Mouse (Mus musculus) liver, embryonic 14.5 days (tissue): Measurements from ENCODE around the gene Rmnd5a. TPM values are rescaled to one million over a fixed set of nuclear protein-coding genes. Genes with fewer than 3 reads are reported as not detected.

Source experiments
- ATAC-seq: fragments of 200-750 bp; cut with Nextera tagmentation; 2 replicates; pipeline ENCODE4 v1.8.0; 2017; ENCODE audit warnings: moderate number of reproducible peaks, mild to moderate bottlenecking, moderate library complexity; ENCODE audit not compliant: insufficient read depth
- DNase-seq, 3 experiments: peaks; one replicate each; pipeline ENCODE4 v3.0.0-alpha.2; 2012 to 2013; ENCODE audit warnings: low read depth in 3 of 3, low spot score in 3 of 3
- H3K27ac ChIP-seq: fragments of 300-500 bp; sonication (generic); 2 replicates; pipeline ENCODE4 v1.5.1; 2014; ENCODE audit warnings: moderate library complexity, mild to moderate bottlenecking, control low read depth, inconsistent platforms
- H3K27me3 ChIP-seq: fragments of 300-500 bp; sonication (generic); 2 replicates; pipeline ENCODE4 v1.6.1; 2014; ENCODE audit warnings: mild to moderate bottlenecking, low read length, moderate library complexity; ENCODE audit not compliant: control insufficient read depth, insufficient read depth
- H3K36me3 ChIP-seq: fragments of 300-500 bp; sonication (generic); replicated peaks from 2 replicates; pipeline ENCODE4 v1.6.1; 2014; ENCODE audit warnings: low read depth; ENCODE audit not compliant: control insufficient read depth, insufficient read depth
- H3K4me1 ChIP-seq, 2 experiments: fragments of 200-500 bp in 1 of 2; fragments of 300-500 bp in 1 of 2; sonication (generic) in 1 of 2; replicated peaks; 2 replicates each; pipeline ENCODE4 v1.6.1; 2012 to 2014; ENCODE audit warnings: antibody characterized with exemption in 1 of 2, inconsistent platforms in 1 of 2, low read length in 1 of 2; ENCODE audit not compliant: control insufficient read depth in 2 of 2, insufficient read depth in 2 of 2
- H3K4me2 ChIP-seq: fragments of 300-500 bp; sonication (generic); 2 replicates; pipeline ENCODE4 v1.6.1; 2014; ENCODE audit warnings: low read depth, mild to moderate bottlenecking, control low read depth, moderate library complexity
- H3K4me3 ChIP-seq, 2 experiments: fragments of 200-500 bp in 1 of 2; fragments of 300-500 bp in 1 of 2; sonication (generic) in 1 of 2; 2 replicates each; pipeline ENCODE4 v1.5.1; 2012 to 2014; ENCODE audit warnings: low read depth in 2 of 2, low read length in 2 of 2, mild to moderate bottlenecking in 2 of 2, control low read depth in 1 of 2, inconsistent platforms in 1 of 2, moderate library complexity in 1 of 2; ENCODE audit not compliant: insufficient read depth in 1 of 2
- H3K9ac ChIP-seq: fragments of 300-500 bp; sonication (generic); replicated peaks from 2 replicates; pipeline ENCODE4 v1.6.1; 2014; ENCODE audit warnings: mild to moderate bottlenecking, control low read depth, moderate library complexity
- H3K9me3 ChIP-seq: fragments of 300-500 bp; sonication (generic); 2 replicates; pipeline ENCODE4 v1.6.1; 2016; ENCODE audit warnings: low read length, mixed read lengths; ENCODE audit not compliant: control insufficient read depth
- CTCF ChIP-seq: IDR thresholded peaks from 2 replicates; pipeline ENCODE4 v1.5.1; 2016; ENCODE audit warnings: antibody characterized with exemption, low read depth, control low read depth
- EP300 ChIP-seq: IDR thresholded peaks from 2 replicates; pipeline ENCODE4 v1.6.1; 2016; ENCODE audit warnings: antibody characterized with exemption, low read depth
- WGBS: fragments of 180-500 bp; shearing (Covaris S2); extraction: QIAGEN DNeasy Blood & Tissue Kit; methylation state at CpG from one replicate; pipeline ENCODE4 v1.1.7; 2014; ENCODE audit not compliant: insufficient replicate concordance; 5-methylcytosine and 5-hydroxymethylcytosine counted together
- polyA plus RNA-seq, 2 experiments: library from polyadenylated mRNA; depleted of rRNA in 1 of 2; stranded (reverse) in 1 of 2; unstranded in 1 of 2; fragments of >200 nt; fragmentation: Nextera tagmentation in 1 of 2; extraction: Ambion mirVana in 1 of 2; gene quantifications; 2 replicates each; pipeline versions ENCODE4 v1.2.1 to v1.2.3; 2012 to 2014

Gene Rmnd5a
- polyA plus RNA-seq, 2 experiments, result 4.5 to 14.8 TPM

- WGBS, result 57% methylated on average over 2 of the region's 2 CpGs
- H3K4me2 ChIP-seq, result no peak overlapping the region
- ATAC-seq, result no peak
- H3K9ac ChIP-seq, result no peak overlapping the region
- H3K27ac ChIP-seq, result no peak overlapping the region
- no peak overlapping the region for H3K4me3 ChIP-seq
- H3K4me1 ChIP-seq, result no peaks in the 10 kb centered on the region
- H3K36me3 ChIP-seq, result no peaks in the 10 kb centered on the region
- no peaks in the 10 kb centered on the region for H3K9me3 ChIP-seq
- DNase-seq, result no peak
- no peak for TF ChIP-seq CTCF
- no peak for TF ChIP-seq EP300
- no peaks in the 10 kb centered on the region for H3K27me3 ChIP-seq
These were observed 65.5 kb downstream of the Rmnd5a start for GRCm38 (mm10) chr6:71374921-71375320.

- Histone ChIP-seq H3K4me1 (no peaks in the 10 kb centered on the region), H3K4me3 (no peak overlapping the region), H3K9ac (no peak overlapping the region), H3K36me3 (no peaks in the 10 kb centered on the region), H3K9me3 (no peaks in the 10 kb centered on the region), H3K27me3 (no peaks in the 10 kb centered on the region), H3K27ac (no peak overlapping the region), H3K4me2 (no peak overlapping the region)
- TF ChIP-seq EP300, result no peak
- no peak for TF ChIP-seq CTCF
- 70% methylated on average over 19 of the region's 19 CpGs for WGBS
- DNase-seq, result no peak
- ATAC-seq, result no peak
These were observed 66.1 kb downstream of the Rmnd5a start for GRCm38 (mm10) chr6:71374311-71374829.

- H3K9ac ChIP-seq, result no peak within 1 kb of the TSS
- 60% methylated on average over 14 of the region's 14 CpGs for WGBS
- no peak within 1 kb of the TSS for H3K27ac ChIP-seq
- TF ChIP-seq CTCF, result no peak
- TF ChIP-seq EP300, result no peak
- no peak within 1 kb of the TSS for H3K4me2 ChIP-seq
- no peak within 1 kb of the TSS for H3K4me3 ChIP-seq
- no peaks in the 10 kb centered on the region for H3K9me3 ChIP-seq
- H3K4me1 ChIP-seq, result no peaks in the 10 kb centered on the region
- DNase-seq (no peak), ATAC-seq (no peak)
- H3K27me3 ChIP-seq, result no peaks in the 10 kb centered on the region
- no peaks in the 10 kb centered on the region for H3K36me3 ChIP-seq
These were observed 67.1 kb downstream of the Rmnd5a start, which contains the start of gene Cd8a for GRCm38 (mm10) chr6:71373249-71373775. Gene Cd8a, plus strand, starts transcription at chr6:71373427.

GRCm38 (mm10) chr6:71372041-71372720, 68.3 kb downstream of the Rmnd5a start:
- ATAC-seq, result no peak
- Histone ChIP-seq H3K4me3 (no peak overlapping the region), H3K9me3 (no peaks in the 10 kb centered on the region), H3K4me2 (no peak overlapping the region), H3K9ac (no peak overlapping the region), H3K27me3 (no peaks in the 10 kb centered on the region), H3K4me1 (no peaks in the 10 kb centered on the region), H3K27ac (no peak overlapping the region), H3K36me3 (no peaks in the 10 kb centered on the region)
- no peak for DNase-seq
- 54% methylated on average over 5 of the region's 5 CpGs for WGBS
- TF ChIP-seq EP300 (no peak), CTCF (no peak)

GRCm38 (mm10) chr6:71371085-71371605, 69.3 kb downstream of the Rmnd5a start:
- H3K27me3 ChIP-seq, result no peaks in the 10 kb centered on the region
- DNase-seq, result no peak

More at GRCm38 (mm10) chr6:71371085-71371605, 69.3 kb downstream of the Rmnd5a start:
- H3K4me2 ChIP-seq, result no peak overlapping the region
- no peak for TF ChIP-seq EP300
- TF ChIP-seq CTCF, result no peak
- no peak for ATAC-seq
- H3K4me1 ChIP-seq, result no peaks in the 10 kb centered on the region
- no peaks in the 10 kb centered on the region for H3K36me3 ChIP-seq
- no peak overlapping the region for H3K4me3 ChIP-seq
- no peak overlapping the region for H3K9ac ChIP-seq
- no peaks in the 10 kb centered on the region for H3K9me3 ChIP-seq
- no peak overlapping the region for H3K27ac ChIP-seq
- 71% methylated on average over 5 of the region's 5 CpGs for WGBS
